Mouse (Mus musculus): Measurements from ENCODE around the gene Hipk2. TPM values are rescaled to one million over a fixed set of nuclear protein-coding genes. Genes with fewer than 3 reads are reported as not detected.

The Hipk2 gene
- polyA plus RNA-seq, 1 experiment from 2014 or later, result 25.6 TPM

DNA sequence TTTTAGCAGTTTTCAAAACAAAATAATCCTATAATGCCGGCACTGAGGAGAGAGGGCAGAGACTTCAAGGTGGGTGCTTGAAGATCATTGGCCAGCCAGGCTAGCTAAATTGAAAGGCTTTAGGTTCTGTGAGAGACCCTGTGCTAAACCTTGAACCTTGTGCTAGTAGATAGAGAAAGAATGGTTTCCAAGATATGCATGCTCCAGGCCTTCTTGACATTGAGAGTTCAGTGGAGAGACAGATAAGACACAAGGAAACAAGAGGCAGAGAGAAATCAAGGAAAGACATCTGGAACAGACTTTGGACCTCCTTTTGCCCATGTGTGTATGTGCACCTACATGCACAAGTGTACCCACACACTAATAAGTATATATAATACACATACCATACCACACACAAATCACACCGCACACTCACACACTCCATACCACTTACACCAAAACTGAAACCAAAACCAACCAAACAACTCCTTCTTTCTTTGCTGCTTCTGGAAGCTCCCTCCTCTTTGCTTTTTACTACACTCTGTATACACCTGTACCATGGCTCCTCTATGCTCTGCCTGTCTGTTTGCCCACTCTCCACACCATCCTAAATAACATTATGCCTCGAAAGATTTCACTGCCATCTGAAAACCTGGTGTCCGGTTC lies 24.6 kb upstream of the Hipk2 start:
- Histone ChIP-seq H3K4me3 (replicated peaks) (no peak overlapping the region), H3K9me3 (no peaks in the 10 kb centered on the region), H3K4me1 (no peaks in the 10 kb centered on the region), H3K27me3 (replicated peaks) (no peaks in the 10 kb centered on the region), H3K9ac (no peak overlapping the region), H3K4me2 (no peak overlapping the region), H3K27ac (no peak overlapping the region), H3K36me3 (no peaks in the 10 kb centered on the region)
- 81% methylated on average over 4 of the region's 4 CpGs for WGBS
- peak; percentile 82 for ATAC-seq (ENCODE audit: insufficient read depth, low FRiP score, low read depth)

DNA sequence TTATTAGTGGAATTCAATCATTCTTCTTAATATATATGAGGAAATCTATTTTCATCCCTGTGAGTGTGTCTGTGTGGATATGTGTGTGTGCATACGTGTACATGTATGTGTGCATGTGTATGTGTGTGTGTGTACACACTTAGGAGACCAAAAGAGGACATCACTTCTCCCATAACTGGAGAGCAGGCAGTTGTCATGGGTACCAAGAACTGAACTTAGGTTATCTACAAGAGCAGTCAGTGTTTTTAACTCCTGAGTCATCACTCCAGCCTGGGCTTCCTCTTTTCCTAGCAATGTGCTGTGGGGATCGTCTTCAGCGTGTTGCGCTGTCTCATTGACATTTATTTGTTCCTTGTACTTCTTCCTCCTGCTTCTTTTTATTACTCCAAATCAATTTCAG lies 24.1 kb upstream of the Hipk2 start:
- Histone ChIP-seq H3K9ac (no peak overlapping the region), H3K27ac (no peak overlapping the region), H3K4me2 (no peak overlapping the region), H3K27me3 (replicated peaks) (no peaks in the 10 kb centered on the region), H3K4me3 (replicated peaks) (no peak overlapping the region), H3K4me1 (no peaks in the 10 kb centered on the region), H3K9me3 (no peaks in the 10 kb centered on the region), H3K36me3 (no peaks in the 10 kb centered on the region)
- 76% methylated on average over 4 of the region's 4 CpGs for WGBS
- ATAC-seq (ENCODE audit: insufficient read depth, low FRiP score, low read depth), result peak; percentile 77; the same call in 1 of the 2 replicates

DNA sequence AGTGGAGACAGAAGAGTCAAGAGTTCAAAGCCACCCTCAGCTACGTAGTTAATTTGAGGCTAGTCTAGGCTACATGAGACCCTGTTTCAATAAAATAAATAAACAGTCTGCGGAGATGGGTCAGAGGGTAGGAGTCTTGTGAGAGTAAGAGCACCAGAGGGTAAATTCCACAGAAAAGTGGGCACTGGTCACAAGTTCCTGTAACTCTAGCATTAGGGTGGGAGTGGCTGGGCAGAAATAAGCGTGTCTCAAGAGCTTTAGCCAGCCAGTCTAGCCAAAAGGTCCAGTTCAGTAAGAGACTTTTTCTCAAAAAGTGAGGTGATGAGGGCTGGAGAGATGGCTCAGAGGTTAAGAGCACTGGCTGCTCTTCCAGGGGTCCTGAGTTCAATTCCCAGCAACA lies 17.6 kb upstream of the Hipk2 start:
- no peak for ATAC-seq (ENCODE audit: insufficient read depth, low FRiP score, low read depth)
- WGBS, result 61% methylated on average over 3 of the region's 3 CpGs

DNA sequence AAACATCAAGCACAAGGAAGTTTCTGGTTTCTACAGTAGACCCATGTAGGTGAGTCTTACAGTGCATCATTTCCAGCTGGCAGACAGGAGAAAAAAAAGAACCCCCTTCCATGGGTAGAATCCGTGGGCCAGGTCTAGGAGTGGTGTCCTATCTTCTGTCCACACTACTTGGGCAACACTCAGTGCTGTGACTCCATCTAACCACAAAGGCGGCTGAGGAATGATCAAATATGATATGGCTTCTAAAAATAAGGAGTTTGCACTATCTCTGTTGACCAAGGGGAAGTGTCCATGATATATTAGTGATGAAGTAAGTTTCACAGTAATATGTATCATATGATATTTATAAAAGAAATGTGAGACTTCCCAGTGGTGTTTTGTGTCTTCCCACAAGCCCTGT lies 16.1 kb upstream of the Hipk2 start:
- H3K27ac ChIP-seq, result no peak overlapping the region
- H3K4me3 ChIP-seq (replicated peaks), result no peak overlapping the region
- no peaks in the 10 kb centered on the region for H3K4me1 ChIP-seq
- no peaks in the 10 kb centered on the region for H3K36me3 ChIP-seq
- H3K9ac ChIP-seq, result no peak overlapping the region
- H3K27me3 ChIP-seq (replicated peaks), result no peaks in the 10 kb centered on the region
- H3K4me2 ChIP-seq, result no peak overlapping the region
- 71% methylated on average over 2 of the region's 2 CpGs for WGBS
- ATAC-seq (ENCODE audit: insufficient read depth, low FRiP score, low read depth), result no peak
- no peaks in the 10 kb centered on the region for H3K9me3 ChIP-seq

More for the DNA sequence above, 17.6 kb upstream of the Hipk2 start:
- Histone ChIP-seq H3K9me3 (no peaks in the 10 kb centered on the region), H3K4me1 (no peaks in the 10 kb centered on the region), H3K36me3 (no peaks in the 10 kb centered on the region), H3K9ac (no peak overlapping the region), H3K27me3 (replicated peaks) (no peaks in the 10 kb centered on the region), H3K27ac (no peak overlapping the region), H3K4me2 (no peak overlapping the region), H3K4me3 (replicated peaks) (no peak overlapping the region)

DNA sequence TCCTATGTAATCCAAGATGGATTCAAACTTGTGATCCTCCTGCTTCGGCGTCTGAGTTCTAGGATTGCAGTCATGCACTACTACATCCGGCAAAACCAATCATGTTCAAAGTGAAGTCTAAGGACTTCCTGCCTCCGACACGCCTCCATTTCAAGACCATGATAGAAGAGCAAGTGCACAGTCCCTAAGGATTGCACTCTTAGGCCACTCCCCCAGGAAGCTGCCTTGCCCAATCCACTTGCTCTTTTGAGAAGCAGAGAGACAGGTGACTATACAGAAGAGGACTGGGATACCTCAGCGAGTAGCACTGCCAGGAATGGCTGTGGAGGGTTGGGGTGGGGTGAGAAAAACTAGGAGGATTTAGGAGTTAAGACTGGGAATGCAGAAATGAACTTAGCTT lies 13.2 kb upstream of the Hipk2 start:
- Histone ChIP-seq H3K9ac (no peak overlapping the region), H3K27ac (no peak overlapping the region), H3K9me3 (no peaks in the 10 kb centered on the region), H3K36me3 (no peaks in the 10 kb centered on the region), H3K4me1 (no peaks in the 10 kb centered on the region), H3K4me3 (replicated peaks) (no peak overlapping the region), H3K4me2 (no peak overlapping the region), H3K27me3 (replicated peaks) (no peaks in the 10 kb centered on the region)
- no peak for ATAC-seq (ENCODE audit: insufficient read depth, low FRiP score, low read depth)
- 79% methylated on average over 6 of the region's 6 CpGs for WGBS

DNA sequence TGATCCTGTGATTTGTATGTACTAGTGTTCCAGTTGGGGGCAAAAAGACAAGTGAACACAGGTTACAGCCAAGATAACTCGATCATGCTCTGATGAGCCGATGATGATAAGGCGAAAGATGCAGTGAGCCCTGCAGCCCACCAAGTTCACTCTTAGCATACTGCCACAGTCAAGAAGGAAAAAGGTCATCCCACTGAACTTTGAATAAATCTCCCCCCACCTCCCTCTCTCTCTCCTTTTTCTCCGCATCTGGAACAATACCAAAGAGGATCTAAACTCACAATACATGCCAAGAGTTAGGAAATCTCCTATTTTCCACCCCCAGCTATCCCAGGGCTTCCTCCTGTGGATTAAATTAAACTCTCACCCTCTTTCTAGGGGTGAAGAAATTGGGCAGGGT lies 11.5 kb upstream of the Hipk2 start:
- H3K36me3 ChIP-seq, result no peaks in the 10 kb centered on the region
- H3K9me3 ChIP-seq, result no peaks in the 10 kb centered on the region
- H3K4me3 ChIP-seq (replicated peaks), result no peak overlapping the region
- H3K4me2 ChIP-seq, result no peak overlapping the region
- 86% methylated on average over 4 of the region's 4 CpGs for WGBS
- H3K27me3 ChIP-seq (replicated peaks), result no peaks in the 10 kb centered on the region
- no peak overlapping the region for H3K9ac ChIP-seq
- H3K4me1 ChIP-seq, result peaks cover 16% of the 10 kb centered on the region; the same call in 1 of the 2 replicates
- ATAC-seq (ENCODE audit: insufficient read depth, low FRiP score, low read depth), result no peak
- H3K27ac ChIP-seq, result no peak overlapping the region

DNA sequence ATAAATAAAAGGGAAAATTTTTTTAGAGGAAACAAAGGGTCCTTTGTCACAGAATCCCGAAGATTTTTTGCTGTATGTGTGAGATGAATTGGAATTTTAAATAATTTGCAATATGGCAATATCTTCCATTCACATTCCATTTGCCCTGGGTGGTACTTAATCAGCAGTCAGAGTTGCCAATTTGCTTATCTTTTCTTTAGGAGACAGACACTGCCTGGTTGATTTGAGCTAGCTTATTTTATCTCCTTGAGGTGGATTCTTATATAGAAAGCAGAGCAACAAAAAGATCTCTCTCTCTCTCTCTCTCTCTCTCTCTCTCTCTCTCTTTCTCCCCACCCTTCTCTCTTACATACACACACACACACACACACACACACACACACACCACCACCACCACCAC lies 9.2 kb upstream of the Hipk2 start:
- Histone ChIP-seq H3K27ac (no peak overlapping the region), H3K4me1 (peaks cover 21% of the 10 kb centered on the region), H3K27me3 (replicated peaks) (no peaks in the 10 kb centered on the region), H3K36me3 (no peaks in the 10 kb centered on the region), H3K4me2 (no peak overlapping the region), H3K4me3 (replicated peaks) (no peak overlapping the region), H3K9me3 (no peaks in the 10 kb centered on the region), H3K9ac (no peak overlapping the region)
- WGBS, result 50% methylated on average over 1 of the region's 1 CpGs
- 0 out of 2 replicates have a peak, but pooled peaks have one; percentile 48 for ATAC-seq (ENCODE audit: insufficient read depth, low FRiP score, low read depth)

DNA sequence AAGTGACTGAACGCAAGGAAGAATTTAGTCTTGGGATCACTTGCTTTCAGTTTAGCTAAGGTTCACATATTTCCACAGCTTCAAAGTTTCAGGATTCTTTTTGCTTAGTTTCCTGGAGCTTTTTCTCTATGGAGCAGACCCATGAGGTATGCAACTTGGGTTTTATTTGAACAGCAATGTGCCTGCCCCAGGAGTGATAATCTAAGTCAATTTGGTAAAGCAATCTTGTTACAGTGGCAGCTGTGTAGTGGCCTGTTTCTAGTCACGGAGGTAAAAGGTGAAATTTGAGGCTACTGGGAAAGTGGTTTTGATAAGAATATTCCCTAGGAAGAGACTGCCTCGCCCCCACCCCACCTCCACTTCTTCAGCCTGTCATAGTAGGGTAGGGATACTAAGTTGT lies 8.5 kb upstream of the Hipk2 start:
- peak overlapping the region; percentile 31; the same call in 1 of the 2 replicates for H3K27ac ChIP-seq
- no peak overlapping the region for H3K4me3 ChIP-seq (replicated peaks)
- no peak overlapping the region for H3K9ac ChIP-seq
- H3K36me3 ChIP-seq, result no peaks in the 10 kb centered on the region
- peaks cover 21% of the 10 kb centered on the region for H3K4me1 ChIP-seq
- H3K9me3 ChIP-seq, result no peaks in the 10 kb centered on the region
- H3K4me2 ChIP-seq, result no peak overlapping the region
- 54% methylated on average over 3 of the region's 3 CpGs for WGBS
- no peak for ATAC-seq (ENCODE audit: insufficient read depth, low FRiP score, low read depth)
- H3K27me3 ChIP-seq (replicated peaks), result no peaks in the 10 kb centered on the region

DNA sequence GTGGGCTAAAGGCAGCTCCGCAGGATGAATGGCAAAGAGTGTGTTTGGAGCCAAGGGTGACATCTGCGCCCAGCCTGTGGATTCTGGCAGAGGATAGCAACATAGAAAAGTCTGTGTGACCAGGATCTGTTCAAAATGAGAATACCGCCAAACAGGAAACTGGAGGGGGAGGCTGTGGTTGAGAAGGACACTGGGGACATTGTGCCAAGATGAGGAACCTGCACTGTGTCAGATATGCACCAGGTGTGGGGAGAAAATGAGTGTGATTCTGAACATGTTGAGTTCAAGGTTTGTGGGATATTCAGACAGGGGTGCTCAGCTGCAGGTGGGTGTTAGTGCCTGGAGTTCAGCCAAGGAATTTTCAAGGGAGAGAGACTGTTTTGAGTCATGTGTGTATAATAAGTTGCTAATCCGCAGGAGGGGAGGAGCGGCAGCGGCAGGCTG lies 6.8 kb upstream of the Hipk2 start:
- ATAC-seq (ENCODE audit: insufficient read depth, low FRiP score, low read depth), result peak; percentile 25; the same call in 1 of the 2 replicates
- H3K27ac ChIP-seq, result peak overlapping the region; percentile 31

DNA sequence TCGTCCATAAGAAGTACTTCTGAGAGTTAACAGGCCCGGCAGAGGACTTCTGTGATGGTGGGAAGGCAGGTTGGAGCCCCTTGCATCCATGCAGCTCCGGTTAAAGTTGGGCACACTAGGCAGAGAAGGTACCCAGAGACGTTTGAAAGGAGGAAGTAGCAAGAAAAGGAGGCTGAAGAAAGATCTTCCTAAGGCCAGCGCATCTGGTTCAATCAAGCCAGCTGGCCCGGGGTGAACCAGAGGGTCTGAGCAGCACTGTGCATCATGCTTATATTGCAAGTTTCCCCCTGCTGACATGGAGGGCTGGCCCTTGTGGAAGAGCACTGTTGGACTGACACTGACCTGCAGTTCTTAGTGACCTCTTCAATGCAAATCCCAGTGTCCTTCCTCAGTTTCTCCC lies 6.0 kb upstream of the Hipk2 start:
- Histone ChIP-seq H3K9me3 (no peaks in the 10 kb centered on the region), H3K27ac (0 out of 2 replicates have a peak overlapping the region, but pooled peaks have one; percentile 2)

More for the DNA sequence above, 6.8 kb upstream of the Hipk2 start:
- Histone ChIP-seq H3K9ac (no peak overlapping the region), H3K27me3 (replicated peaks) (no peaks in the 10 kb centered on the region), H3K36me3 (no peaks in the 10 kb centered on the region), H3K4me1 (peaks cover 21% of the 10 kb centered on the region), H3K4me3 (replicated peaks) (no peak overlapping the region), H3K9me3 (no peaks in the 10 kb centered on the region), H3K4me2 (no peak overlapping the region)
- WGBS, result 30% methylated on average over 6 of the region's 6 CpGs

DNA sequence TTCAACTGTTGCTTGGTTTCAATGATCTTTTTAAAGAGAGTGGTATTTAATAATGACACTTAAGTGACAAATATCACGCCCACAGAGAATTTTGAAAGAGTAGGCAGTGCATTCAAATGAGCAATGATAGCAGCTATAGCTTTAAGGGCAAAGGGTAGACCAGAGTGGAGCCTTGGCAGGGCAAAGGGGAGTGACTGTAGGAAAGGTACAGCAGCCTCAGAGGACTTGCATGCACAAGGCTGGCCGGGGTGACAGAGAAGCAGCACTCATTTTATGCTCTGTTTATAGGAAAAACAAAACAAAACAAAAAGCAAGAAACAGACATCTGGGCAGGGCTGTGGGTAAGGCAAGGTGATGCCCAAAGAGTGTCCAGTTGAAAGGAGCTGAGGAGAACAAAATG lies 5.5 kb upstream of the Hipk2 start:
- no peak for ATAC-seq (ENCODE audit: insufficient read depth, low FRiP score, low read depth)

More for the DNA sequence above, 6.0 kb upstream of the Hipk2 start:
- no peaks in the 10 kb centered on the region for H3K27me3 ChIP-seq (replicated peaks)
- no peaks in the 10 kb centered on the region for H3K36me3 ChIP-seq
- 50% methylated on average over 6 of the region's 6 CpGs for WGBS
- no peak overlapping the region for H3K9ac ChIP-seq
- H3K4me3 ChIP-seq (replicated peaks), result no peak overlapping the region
- ATAC-seq (ENCODE audit: insufficient read depth, low FRiP score, low read depth), result no peak
- no peak overlapping the region for H3K4me2 ChIP-seq
- H3K4me1 ChIP-seq, result peaks cover 25% of the 10 kb centered on the region

DNA sequence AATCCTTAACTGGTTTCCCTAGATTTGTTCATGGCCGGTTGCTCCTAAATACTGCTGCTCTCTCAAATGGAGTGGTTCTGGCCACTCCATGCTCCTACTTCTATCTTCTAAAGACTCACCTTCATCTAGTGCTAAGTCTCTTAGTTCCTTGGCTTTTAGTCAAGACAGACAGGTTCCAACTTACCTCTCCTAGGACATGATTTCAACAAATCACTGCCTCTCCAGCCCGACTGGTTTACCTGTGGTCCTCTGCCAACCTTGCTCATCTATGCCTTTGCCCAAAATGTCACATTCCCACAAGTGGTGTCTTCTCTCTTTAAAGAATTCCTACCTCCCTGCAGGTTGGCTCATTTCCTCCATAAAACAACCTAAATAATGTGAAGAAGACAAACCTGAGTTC lies 1.7 kb upstream of the Hipk2 start:
- no peak overlapping the region for H3K27ac ChIP-seq

More for the DNA sequence above, 5.5 kb upstream of the Hipk2 start:
- peaks cover 25% of the 10 kb centered on the region for H3K4me1 ChIP-seq
- H3K9ac ChIP-seq, result no peak overlapping the region
- WGBS, result 64% methylated on average over 2 of the region's 2 CpGs
- no peaks in the 10 kb centered on the region for H3K9me3 ChIP-seq
- H3K4me3 ChIP-seq (replicated peaks), result no peak overlapping the region
- no peak overlapping the region for H3K27ac ChIP-seq
- H3K36me3 ChIP-seq, result no peaks in the 10 kb centered on the region
- no peak overlapping the region for H3K4me2 ChIP-seq
- H3K27me3 ChIP-seq (replicated peaks), result no peaks in the 10 kb centered on the region

More for the DNA sequence above, 1.7 kb upstream of the Hipk2 start:
- Histone ChIP-seq H3K27me3 (replicated peaks) (no peaks in the 10 kb centered on the region), H3K9me3 (no peaks in the 10 kb centered on the region), H3K36me3 (no peaks in the 10 kb centered on the region), H3K4me1 (peaks cover 20% of the 10 kb centered on the region), H3K9ac (no peak overlapping the region), H3K4me2 (no peak overlapping the region), H3K4me3 (replicated peaks) (no peak overlapping the region)
- 92% methylated on average over 2 of the region's 2 CpGs for WGBS
- ATAC-seq (ENCODE audit: insufficient read depth, low FRiP score, low read depth), result no peak

Measured in stomach, embryonic 15.5 days (tissue).